Mouse (Mus musculus): ENCODE results near the gene Zfp575.
A peak's percentile ranks its signal among the peaks of the same experiment; 100 is the strongest.

Zfp575 gene

GRCm38 (mm10) chr7:24587330-24588105, at the start of gene Zfp575, which contains the start of gene Ethe1:
Gene Zfp575 (minus strand): TSS chr7:24587641.
Gene Ethe1 (plus strand): TSS chr7:24587543.
- DNase-seq: peak; percentile 30 to 32

- no peak for DNase-seq
Observed at GRCm38 (mm10) chr7:24637046-24637445, 49.6 kb upstream of the Zfp575 start.

GRCm38 (mm10) chr7:24636264-24636663, 48.8 kb upstream of the Zfp575 start, which contains the start of gene Lypd3:
Gene Lypd3 (plus strand): TSS chr7:24636550.
- DNase-seq: no peak

GRCm38 (mm10) chr7:24630116-24630880, 42.9 kb upstream of the Zfp575 start:
- no peak for DNase-seq

GRCm38 (mm10) chr7:24629672-24630071, 42.2 kb upstream of the Zfp575 start:
- no peak for DNase-seq

GRCm38 (mm10) chr7:24628685-24629610, 41.5 kb upstream of the Zfp575 start:
- peak; percentile 84 to 85 for DNase-seq

GRCm38 (mm10) chr7:24622967-24623366, 35.5 kb upstream of the Zfp575 start:
- no peak for DNase-seq

GRCm38 (mm10) chr7:24621193-24621592, 33.8 kb upstream of the Zfp575 start:
- DNase-seq: no peak

DNA sequence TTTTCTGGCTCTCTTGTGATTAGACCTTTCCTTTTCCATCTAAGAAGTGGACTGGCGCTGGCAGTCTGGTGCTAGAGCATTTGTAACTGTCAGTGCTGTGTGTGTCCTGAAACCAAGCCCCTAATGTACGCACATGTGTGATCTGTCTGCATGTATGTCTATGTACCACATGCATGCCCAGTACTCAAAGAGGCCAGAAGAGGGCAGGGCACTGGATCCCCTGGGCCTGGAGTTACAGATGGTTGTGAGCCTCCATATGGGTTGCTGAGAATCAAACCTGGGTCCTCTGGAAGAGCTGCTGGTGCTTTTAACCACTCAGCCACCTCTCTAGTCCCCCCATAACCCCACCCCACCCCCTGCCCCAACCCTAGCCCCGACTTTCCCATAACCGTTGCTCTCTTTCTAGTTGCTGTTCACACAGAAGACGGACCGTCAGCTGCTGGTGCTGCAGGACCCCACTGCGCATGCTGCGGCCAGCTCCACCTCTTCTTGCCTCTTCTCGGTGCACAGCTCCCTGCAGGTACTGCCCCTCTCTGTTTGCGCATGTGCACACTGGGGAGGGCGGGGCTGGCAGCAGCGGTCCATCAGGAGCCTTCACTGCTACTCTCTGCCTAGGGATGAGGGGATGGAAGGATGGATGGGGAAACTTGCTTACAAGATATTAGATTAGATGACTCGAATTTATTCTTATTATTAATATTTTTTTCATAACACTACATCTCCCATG, 32.4 kb upstream of the Zfp575 start:
- DNase-seq: no peak

- peak in 1 of 2 experiments; percentile 34 for DNase-seq
Observed at GRCm38 (mm10) chr7:24618374-24618773, 30.9 kb upstream of the Zfp575 start.

DNA sequence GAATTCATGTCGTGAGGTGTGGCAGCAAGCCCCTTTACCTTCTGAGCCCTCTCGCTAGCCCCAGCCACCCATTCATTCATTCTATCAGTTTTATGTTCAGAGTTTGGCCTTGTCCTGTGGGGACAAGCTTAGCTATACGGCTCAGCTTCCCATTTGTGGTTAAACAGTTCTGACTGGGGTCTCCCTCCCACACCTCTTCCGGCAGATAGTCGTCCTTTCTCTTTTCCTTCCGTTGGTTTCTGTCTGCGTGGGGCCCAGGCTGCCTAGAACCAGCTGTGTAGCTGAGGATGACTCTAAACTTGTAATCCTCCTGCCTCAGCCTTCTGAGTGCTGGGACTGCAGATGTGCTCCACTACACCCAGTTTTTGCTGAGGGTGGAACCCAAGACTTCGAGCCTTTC, 30.3 kb upstream of the Zfp575 start:
- no peak for DNase-seq

GRCm38 (mm10) chr7:24614816-24615215, 27.4 kb upstream of the Zfp575 start:
- no peak for DNase-seq

- no peak for DNase-seq
Observed at GRCm38 (mm10) chr7:24612308-24612910, 25.0 kb upstream of the Zfp575 start.

DNA sequence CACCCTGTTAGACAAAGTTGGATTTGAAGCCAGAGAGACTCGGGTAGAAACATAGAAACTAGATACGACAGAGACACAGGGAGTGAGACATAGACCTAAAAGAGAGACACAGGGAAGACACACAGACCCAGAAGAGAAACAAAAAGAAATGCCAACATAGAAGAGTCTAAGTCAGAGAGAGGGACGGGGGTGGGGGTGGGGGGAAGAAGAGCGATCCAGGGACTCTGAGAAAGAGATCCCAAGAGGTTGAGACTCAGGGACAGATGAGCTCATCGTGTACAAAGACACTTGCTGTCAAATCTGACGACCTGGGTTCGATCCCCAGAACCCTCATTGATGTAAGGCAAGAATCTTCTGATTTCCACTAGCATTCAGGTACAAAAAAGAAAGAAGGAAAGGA, 24.3 kb upstream of the Zfp575 start:
- no peak for DNase-seq

DNA sequence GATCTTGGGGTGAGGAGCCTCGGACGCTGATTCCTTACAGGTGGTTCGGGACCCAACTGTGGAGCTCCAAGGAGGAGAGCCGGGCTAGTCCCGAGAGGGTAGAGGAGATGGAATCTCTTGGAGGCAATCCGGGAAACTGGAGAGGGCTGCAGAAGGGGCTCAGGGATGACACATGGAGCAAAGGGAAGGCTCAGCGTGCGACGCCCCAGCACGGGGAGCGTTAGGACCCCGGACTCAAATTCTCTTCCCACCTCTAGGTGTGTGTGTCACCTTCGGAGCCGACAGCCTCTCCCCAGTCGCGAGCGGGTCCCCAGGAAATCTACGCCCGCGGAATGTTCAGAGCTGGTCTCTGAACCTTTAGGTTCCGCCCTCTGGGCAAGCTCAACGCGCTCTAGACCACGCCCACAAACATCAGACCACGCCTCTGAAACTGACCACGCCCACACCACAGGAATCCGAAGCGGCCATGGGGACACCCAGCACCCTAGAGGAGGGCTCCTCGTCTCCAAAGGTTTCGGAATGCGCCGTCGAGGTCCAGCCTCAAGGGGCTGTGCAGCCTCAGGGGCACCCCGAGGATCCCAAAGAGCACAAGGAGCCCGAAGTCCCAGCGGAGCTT, 23.5 kb upstream of the Zfp575 start:
- DNase-seq: peak; percentile 99

GRCm38 (mm10) chr7:24610144-24610878, 22.9 kb upstream of the Zfp575 start, which contains the start of gene Phldb3:
Gene Phldb3 (plus strand): TSS chr7:24610763.
- peak; percentile 53 to 55 for DNase-seq

DNA sequence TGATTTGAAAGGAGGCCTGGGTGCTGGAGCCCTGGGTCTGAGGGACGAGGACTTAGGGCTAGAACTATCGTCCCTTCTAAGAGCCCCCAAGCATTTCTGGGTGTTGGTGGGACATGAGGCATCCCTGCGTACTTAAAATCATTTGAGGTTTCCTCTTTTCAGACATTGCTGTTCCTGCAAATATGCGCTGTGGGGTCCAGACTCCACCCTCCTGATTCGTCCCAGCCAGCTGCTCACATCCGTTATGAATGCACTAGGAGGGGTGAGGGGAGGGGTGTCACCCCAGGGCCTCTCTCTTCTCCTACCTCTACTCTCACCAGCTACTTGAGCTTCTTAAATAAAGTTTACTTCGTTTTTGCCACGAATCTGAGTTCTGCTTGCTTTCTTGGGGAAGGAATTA, 21.1 kb upstream of the Zfp575 start:
- DNase-seq: peak in 1 of 2 experiments; percentile 34

GRCm38 (mm10) chr7:24608017-24608416, 20.6 kb upstream of the Zfp575 start:
- DNase-seq: peak; percentile 83 to 88

GRCm38 (mm10) chr7:24606046-24606445, 18.6 kb upstream of the Zfp575 start:
- DNase-seq: no peak

DNA sequence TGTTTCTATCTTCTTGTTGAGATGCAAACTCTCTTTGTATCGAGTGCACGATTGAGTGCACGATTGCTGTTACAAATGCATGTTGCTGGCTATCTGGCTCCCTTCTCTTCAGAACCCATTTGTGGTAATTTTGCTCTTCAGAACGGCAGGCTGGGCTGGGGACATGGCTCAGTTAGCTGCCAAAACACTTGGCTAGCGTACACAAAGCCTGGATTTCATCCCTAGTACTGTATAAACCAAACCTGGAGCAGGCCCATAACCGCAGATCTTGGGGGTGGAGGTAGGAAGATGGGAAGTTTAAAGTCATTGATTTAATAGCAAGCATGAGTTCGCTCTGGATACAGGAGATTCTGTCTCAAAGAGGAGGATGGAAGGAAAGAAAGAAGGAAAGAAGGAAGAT, 18.1 kb upstream of the Zfp575 start:
- no peak for DNase-seq
